Mouse (Mus musculus) c-Kit-positive CD71-positive TER-119-positive erythroid progenitor cells, embryonic 14.5 days (primary cell): ENCODE results near the gene Rsrp1.

Source experiments
- DNase-seq: peaks from one replicate; pipeline ENCODE4 v3.0.0-alpha.2; 2013; ENCODE audit warnings: low spot score

Gene Rsrp1

DNA sequence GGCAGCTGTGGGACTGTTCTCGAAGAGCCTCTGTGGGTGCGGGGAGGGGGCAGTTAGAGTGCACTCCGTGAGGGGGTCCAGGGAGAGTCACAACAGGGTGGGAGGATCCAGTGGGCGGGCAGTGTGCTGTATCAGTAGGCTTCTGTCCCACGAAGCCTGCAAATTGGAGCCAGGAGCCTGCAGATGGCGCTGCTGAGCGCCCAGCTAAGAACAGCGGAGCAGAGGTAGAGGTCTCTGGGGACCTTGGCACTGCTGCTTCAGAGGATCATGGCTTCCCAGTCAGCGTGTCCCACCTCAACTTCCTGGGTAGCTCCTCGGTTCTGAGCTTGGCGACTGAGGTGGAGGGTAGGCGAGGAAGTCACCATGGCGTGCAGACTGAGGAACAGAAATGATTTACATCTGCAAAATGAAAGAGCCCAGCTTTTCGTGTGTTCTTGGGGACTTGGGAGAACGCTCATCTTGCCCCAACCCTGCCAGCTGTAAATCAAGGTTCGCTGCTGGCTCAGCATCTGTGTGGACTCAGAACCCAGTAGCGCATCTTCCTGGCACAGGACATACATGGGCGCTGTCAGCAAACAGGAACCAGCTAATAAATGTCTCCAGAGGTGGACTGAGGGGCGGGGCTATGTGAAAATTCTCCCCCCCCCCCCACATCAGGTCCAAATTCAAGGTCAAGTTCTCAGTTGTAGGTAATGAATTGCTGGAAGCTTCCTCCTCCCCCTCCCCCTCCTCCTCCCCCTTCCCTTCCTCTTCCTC is 39.8 kb downstream of the Rsrp1 start:
- DNase-seq = peak; percentile 78

- no peak for DNase-seq
These were observed 44.7 kb downstream of the Rsrp1 start for GRCm38 (mm10) chr4:134967887-134968604.

DNA sequence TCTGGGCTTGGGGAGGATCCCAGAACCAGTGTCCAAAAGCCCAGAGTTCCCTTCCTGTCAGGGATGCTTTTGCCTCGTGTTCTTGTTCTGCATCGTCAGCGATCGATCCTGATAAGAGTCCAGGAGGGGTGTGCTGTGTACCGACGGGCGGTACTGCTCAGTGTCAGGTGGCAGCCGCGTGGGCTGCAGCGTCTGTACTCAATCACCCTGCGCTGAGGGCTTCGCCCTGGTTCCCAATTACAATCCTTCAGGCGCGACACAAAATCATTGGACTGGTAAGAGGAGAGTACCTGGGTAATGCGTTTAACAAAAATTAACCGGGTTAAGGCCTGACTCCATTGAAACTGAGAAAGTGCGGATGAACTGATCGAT is 45.2 kb downstream of the Rsrp1 start:
- no peak for DNase-seq

DNA sequence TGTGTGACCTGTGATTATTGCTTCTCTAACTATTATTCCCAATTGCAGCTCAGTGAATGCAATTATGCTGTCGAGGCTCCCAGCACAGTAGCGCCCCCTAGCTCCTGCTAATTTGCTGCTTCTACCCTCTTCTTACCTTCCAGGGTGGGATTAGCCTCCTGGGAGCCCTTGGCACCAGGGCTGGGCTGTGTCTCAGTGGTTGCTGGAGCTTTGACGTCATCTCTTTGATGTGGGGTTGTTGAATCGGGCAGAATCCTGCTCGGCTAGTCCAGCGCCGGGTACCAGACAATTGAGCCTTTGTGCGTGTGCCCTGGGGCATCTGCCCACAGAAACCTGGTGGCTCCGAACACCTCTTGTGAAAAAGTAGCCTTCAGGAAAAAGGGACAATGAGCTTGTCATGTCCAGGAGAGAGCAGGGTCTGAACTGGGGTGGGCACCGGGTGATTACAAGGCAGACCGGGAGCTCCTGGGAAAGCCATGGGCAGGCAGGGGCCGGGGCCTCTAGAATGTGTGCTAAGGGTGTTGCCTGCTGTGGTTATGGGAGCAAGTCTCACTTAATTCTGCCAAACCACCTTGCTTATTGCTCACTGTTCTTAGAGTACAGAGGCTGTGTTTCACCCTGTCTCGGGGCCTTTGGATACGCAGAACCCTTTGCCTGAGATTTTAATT is 52.0 kb downstream of the Rsrp1 start:
- DNase-seq = no peak

GRCm38 (mm10) chr4:134975929-134976308 is 52.5 kb downstream of the Rsrp1 start:
- no peak for DNase-seq
